Mouse (Mus musculus) small intestine, adult 2 months (tissue): ENCODE results near the gene Prdm2. TPM values are rescaled to one million over a fixed set of nuclear protein-coding genes. Genes with fewer than 3 reads are reported as not detected.

Source experiments
- H3K27ac ChIP-seq: fragments of 200-500 bp; 2 replicates; pipeline ENCODE4 v1.5.1; 2012; ENCODE audit warnings: low read depth, low read length, control low read depth, inconsistent platforms; ENCODE audit not compliant: insufficient read depth
- H3K27me3 ChIP-seq: fragments of 200-500 bp; 2 replicates; pipeline ENCODE4 v1.6.1; 2012; ENCODE audit warnings: mild to moderate bottlenecking, moderate library complexity, low read length, inconsistent platforms; ENCODE audit not compliant: control insufficient read depth, insufficient read depth
- H3K36me3 ChIP-seq: fragments of 200-500 bp; 2 replicates; pipeline ENCODE4 v1.6.1; 2012; ENCODE audit warnings: mild to moderate bottlenecking, low read length, control low read depth, inconsistent platforms; ENCODE audit not compliant: control insufficient read depth, insufficient read depth
- H3K4me1 ChIP-seq: fragments of 200-500 bp; 2 replicates; pipeline ENCODE4 v1.6.1; 2012; ENCODE audit warnings: low read length, inconsistent platforms, mixed read lengths; ENCODE audit not compliant: control insufficient read depth, insufficient read depth, insufficient read length
- H3K4me3 ChIP-seq: fragments of 200-500 bp; 2 replicates; pipeline ENCODE4 v1.5.1; 2012; ENCODE audit warnings: low read depth, mild to moderate bottlenecking, control low read depth, inconsistent platforms, low read length, moderate library complexity
- CTCF ChIP-seq: fragments of 200-500 bp; IDR thresholded peaks from 2 replicates; pipeline ENCODE4 v1.5.1; 2012; ENCODE audit warnings: low read depth, mild to moderate bottlenecking, control low read depth, inconsistent platforms, low read length, moderate library complexity, mixed read lengths; ENCODE audit not compliant: insufficient replicate concordance, insufficient read length; ENCODE audit errors: extremely low read depth
- POLR2A ChIP-seq: fragments of 200-500 bp; IDR thresholded peaks from 2 replicates; pipeline ENCODE4 v1.6.1; 2012; ENCODE audit warnings: low read depth, mild to moderate bottlenecking, control low read depth, inconsistent platforms, low read length, moderate library complexity
- WGBS: fragments of 180-500 bp; shearing (Covaris S2); methylation state at CpG from one replicate; pipeline ENCODE4 v1.1.7; 2018; 5-methylcytosine and 5-hydroxymethylcytosine counted together
- polyA plus RNA-seq: library from polyadenylated mRNA; depleted of rRNA; stranded (reverse); fragments of >200 nt; gene quantifications from 2 replicates; pipeline ENCODE4 v1.2.3, GENCODE M21; 2012; rRNA removed

The Prdm2 gene
- polyA plus RNA-seq, 1 experiment, result 12.3 TPM

GRCm38 (mm10) chr4:143071791-143072190, 141.0 kb downstream of the Prdm2 start:
- H3K27me3 ChIP-seq, result no peaks in the 10 kb centered on the region
- no peaks in the 10 kb centered on the region for H3K36me3 ChIP-seq
- H3K27ac ChIP-seq, result no peak overlapping the region
- 65% methylated on average over 8 of the region's 8 CpGs for WGBS
- H3K4me1 ChIP-seq, result no peaks in the 10 kb centered on the region
- TF ChIP-seq CTCF (no peak), POLR2A (no peak)
- H3K4me3 ChIP-seq, result no peak overlapping the region

DNA sequence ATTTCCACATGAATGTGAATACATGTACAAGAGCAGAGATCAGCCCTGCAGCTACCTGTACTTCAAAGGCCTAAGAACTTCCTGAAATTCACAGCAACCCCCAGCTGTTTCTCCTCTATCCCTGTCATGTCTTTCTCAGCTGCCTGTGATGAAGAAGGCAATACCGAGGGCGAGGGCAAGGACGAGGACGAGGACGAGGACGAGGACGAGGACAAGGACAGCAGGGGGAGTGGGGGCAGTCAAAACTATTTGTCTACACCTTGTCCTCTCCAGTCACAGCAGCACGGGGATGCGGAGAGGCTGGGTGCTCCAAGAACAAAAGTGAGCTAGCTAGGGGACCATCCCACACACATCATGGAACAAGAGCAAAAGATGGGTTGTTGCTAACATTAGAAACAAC, 145.8 kb downstream of the Prdm2 start:
- Histone ChIP-seq H3K4me1 (no peaks in the 10 kb centered on the region), H3K27ac (no peak overlapping the region), H3K36me3 (no peaks in the 10 kb centered on the region), H3K4me3 (no peak overlapping the region), H3K27me3 (no peaks in the 10 kb centered on the region)
- WGBS, result 86% methylated on average over 9 of the region's 9 CpGs
- no peak for TF ChIP-seq POLR2A
- TF ChIP-seq CTCF, result no peak

- no peaks in the 10 kb centered on the region for H3K27me3 ChIP-seq
- no peak overlapping the region for H3K4me3 ChIP-seq
- H3K27ac ChIP-seq, result no peak overlapping the region
- 76% methylated on average over 12 of the region's 12 CpGs for WGBS
- H3K4me1 ChIP-seq, result no peaks in the 10 kb centered on the region
- TF ChIP-seq POLR2A (no peak), CTCF (no peak)
- no peaks in the 10 kb centered on the region for H3K36me3 ChIP-seq
Measured at GRCm38 (mm10) chr4:143058765-143059344, 153.9 kb downstream of the Prdm2 start.

Other genes with a start within 250 kb of the Prdm2 start
- 0.80 and 1.2 TPM in 2 replicates for gene Pdpn, start 86.6 kb upstream of the Prdm2 start, polyA plus RNA-seq
- gene Lrrc38, start 136.8 kb upstream of the Prdm2 start, polyA plus RNA-seq, result not detected in 2 replicates
- gene Pramel1, start 181.4 kb upstream of the Prdm2 start, polyA plus RNA-seq, result not detected in 2 replicates
- 1.4 and 3.5 TPM in 2 replicates for gene Pramef8, start 199.4 kb upstream of the Prdm2 start, polyA plus RNA-seq
- gene Oog4, start 237.3 kb upstream of the Prdm2 start, polyA plus RNA-seq, result not detected in 2 replicates